Mouse (Mus musculus) heart, postnatal 14 days (tissue): Measurements from ENCODE around the gene Mfap3. TPM values are rescaled to one million over a fixed set of nuclear protein-coding genes. Genes with fewer than 3 reads are reported as not detected.

Experiments used
- DNase-seq, 2 experiments: peaks; one replicate each; pipeline ENCODE4 v3.0.0; 2021 to 2022
- intact Hi-C: fragments of 180-260 bp; cut with DNase I; formaldehyde crosslinking; loops from one replicate; pipeline ENCODE4 v1.15.1; 2025
- long read RNA-seq, 2 experiments: library from polyadenylated mRNA; stranded (forward); transcript quantifications; one replicate each; pipeline ENCODE4 v2.0.0; 2021
- total RNA-seq, 2 experiments: library from RNA; stranded (reverse); gene quantifications; 2 replicates each; pipeline ENCODE4 v1.2.3; 2021

Mfap3 gene
- 10 to 100 TPM; 17.6 to 18.7 TPM for total RNA-seq
- long read RNA-seq, experiment 1, full-length matches to known transcripts = 9 of 11 reads
- long read RNA-seq, experiment 1, partial matches to known transcripts = 1 of 11 reads
- long read RNA-seq, experiment 1, other reads (novel, unspliced or antisense) = 1 of 11 reads
- long read RNA-seq, experiment 2, full-length matches to known transcripts = 11 of 13 reads
- long read RNA-seq, experiment 2, partial matches to known transcripts = 0 of 13 reads
- long read RNA-seq, experiment 2, other reads (novel, unspliced or antisense) = 2 of 13 reads

DNA sequence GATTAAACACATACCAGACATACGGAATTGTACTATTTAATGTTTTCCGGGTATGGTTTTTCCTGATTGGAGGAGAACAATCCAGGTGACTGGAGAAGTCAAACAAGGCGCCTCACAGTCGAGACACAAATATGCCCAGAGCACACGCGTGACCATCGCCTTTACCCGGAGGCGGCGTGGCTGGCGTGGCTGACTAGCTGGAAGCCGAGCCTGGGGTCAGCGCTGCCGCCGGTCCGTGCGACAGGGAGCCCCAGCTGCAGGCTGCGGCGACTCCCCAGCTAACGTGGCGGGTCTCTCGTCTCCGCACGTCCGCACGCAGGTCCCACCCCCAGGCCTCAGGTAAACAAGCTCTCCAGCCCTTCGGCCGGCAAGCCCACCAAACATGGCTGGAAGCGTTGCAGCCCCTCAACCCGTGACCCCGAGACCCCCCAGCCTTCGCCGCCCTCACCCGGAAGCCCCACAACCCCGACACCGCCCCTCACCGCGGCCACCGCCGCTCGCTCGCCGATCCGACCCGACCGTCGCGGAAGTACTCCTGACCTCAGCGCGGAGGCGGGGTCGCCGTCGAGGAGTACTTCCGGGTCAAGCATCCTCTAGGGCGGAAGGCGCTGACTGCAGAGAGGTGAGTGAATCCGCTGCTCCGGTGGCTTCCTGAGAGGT lies at the start of gene Mfap3, which contains the start of gene Fam114a2:
Gene Mfap3 (plus strand): TSS at position 574 of the 660 bp plus-strand sequence.
Gene Fam114a2 (minus strand): TSS at position 527 of the 660 bp plus-strand sequence.
- intact Hi-C loops = no loop called here
- peak; percentile 93 to 96 for DNase-seq

DNA sequence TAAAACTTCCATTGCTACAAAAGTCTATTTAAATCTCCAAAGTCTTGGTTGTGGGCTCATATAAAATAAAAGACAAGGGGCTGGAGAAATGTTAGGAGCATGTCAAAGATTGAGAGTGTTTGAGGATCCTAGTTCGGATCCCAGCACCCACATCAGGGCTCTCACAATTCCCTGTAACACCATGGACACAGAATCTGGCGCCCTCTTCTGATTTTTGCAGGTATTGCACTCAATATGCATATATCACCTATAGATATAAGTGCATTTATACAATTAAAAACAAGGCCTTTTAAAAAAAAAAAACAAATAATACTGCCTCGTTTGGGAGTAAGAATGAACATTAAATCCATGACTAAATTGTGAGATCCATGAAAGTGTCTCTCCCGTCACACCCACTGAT lies 49.8 kb upstream of the Mfap3 start:
- no peak for DNase-seq
- intact Hi-C loops = loop anchor here (2.0 to 5.0 kb wide), 3 partner anchors 156 to 1308 kb away; no protein-coding TSS in a partner anchor

DNA sequence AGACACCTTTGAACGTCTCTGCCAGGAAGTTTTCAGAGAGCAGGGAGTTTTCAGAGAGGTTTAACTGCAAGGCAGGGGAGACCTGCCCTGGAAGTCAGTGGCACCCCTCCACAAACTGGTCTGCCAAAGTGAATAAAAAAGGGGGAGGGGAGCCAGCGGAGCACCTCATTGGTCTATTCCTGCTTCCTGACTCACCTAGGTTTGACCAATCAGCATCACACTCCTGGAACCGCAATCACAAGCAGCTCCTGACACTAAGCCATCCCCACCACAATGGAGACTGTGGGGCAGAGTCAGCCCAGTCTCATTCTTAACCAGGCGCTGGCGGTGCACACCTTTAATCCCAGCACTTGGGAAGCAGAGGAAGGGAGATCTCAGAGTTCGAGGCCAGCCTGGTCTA lies 48.4 kb upstream of the Mfap3 start:
- DNase-seq = no peak
- intact Hi-C loops = no loop called here

DNA sequence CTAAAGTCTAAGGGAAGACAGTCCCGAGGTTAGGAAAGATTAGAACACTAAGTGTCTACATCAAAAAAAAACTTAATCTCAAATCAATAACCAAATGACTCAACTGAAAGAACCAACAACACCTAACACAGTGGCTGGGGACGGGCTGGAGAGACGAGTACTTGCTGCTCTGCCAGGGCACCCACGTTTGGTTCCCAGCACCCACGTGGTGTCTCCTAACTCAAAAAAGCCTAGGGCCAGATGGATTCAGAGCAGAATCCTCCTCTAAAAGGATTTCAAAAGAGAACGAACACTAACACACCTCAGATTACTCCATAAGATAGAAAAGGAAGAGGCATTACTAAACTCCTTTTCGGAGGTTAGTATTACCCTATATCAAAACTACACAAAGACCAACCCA lies 47.5 kb upstream of the Mfap3 start:
- DNase-seq = no peak
- intact Hi-C loops = no loop called here

DNA sequence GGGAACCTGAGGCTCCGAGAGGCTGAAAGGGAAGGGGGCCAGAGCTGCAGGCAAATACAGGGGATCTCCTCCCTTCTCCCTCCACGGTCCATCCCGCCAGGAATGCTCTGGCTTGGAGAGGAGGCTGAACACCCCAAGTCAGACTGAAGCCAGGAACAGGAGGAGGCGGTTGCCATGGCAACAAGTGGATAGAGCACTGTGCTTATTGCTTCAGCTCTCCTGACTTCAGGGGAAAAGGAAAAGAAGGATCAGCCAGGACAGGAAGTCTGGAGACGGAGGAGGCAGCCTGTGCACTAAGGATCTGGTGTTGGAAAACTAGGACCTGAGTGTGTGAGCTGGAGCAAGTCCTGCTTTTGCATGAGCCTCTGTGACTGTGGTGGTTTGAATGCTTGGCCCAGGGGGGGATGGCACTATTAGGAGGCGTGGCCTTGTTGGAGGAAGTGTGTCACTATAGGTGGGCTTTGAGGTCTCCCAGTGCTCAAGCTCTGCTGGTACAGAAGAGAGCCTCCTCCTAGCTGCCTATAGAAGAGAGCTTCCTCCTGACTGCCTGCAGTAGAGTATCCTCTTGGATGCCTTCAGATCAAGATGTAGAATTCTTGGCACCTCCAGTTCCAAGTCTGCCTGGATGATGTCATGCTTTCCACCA lies 44.0 kb upstream of the Mfap3 start:
- intact Hi-C loops = no loop called here
- no peak for DNase-seq

DNA sequence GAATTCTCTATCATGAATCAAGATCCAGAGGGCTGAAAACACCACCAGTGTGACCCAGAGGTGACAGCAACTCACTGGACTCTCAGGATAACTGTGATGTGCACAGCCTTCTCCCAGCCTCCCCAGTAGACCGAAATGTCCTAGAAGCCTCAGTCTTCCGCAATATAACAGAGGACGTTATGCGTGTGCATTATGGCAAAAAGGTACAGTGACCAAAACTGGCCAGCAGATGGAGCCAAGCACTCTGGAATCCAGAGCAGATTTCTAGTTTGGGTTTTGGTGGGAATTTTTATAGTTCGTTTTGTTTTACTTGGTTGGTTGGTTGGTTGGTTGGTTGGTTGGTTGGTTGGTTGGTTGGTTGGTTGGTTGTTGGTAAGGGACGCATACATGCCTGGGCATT lies 43.3 kb upstream of the Mfap3 start:
- intact Hi-C loops = loop anchor here (1.0 to 5.0 kb wide), 2 partner anchors 303 to 457 kb away; no protein-coding TSS in a partner anchor
- DNase-seq = peak; percentile 29 to 47

DNA sequence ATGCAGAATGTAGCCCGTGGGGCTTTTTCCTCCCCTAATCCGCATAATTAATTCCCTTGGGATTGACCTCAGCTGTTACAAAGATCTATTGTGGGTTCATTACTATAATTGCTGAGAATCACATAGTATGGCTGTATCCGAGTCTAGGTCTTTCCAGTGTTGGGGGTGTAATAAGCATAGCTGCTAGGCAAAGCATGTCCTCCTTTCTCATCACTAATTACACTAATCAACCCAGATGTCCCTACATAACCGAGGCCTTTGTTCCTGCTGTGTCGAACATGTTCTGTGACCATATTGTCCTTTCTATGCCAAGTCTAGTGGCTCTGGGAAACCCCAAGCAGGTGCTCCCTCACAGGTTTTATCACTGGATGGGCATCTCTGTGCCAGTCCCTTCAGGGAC lies 40.4 kb upstream of the Mfap3 start:
- intact Hi-C loops = loop anchor here (5.0 kb wide), 1 partner anchor 454 kb away; no protein-coding TSS in a partner anchor
- DNase-seq = no peak

DNA sequence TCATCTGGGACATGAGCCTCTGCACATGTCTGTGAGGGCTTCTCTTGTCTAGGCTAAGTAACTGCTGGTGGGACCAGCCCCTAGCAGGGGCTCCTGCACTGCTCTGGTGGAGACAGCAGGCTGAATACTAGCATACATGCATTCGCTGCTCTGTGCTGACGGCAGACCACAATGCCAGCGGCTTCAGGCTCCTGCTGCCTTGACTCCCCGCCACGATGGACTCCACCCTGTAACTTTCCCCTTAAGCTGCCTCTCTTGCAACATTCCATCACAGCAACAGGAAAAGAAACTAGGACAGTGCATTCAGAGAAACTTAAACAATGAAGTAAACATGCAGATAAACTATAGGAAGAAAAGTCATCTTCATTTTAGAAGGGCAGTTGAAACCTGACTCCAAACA lies 30.0 kb upstream of the Mfap3 start:
- intact Hi-C loops = no loop called here
- no peak for DNase-seq

DNA sequence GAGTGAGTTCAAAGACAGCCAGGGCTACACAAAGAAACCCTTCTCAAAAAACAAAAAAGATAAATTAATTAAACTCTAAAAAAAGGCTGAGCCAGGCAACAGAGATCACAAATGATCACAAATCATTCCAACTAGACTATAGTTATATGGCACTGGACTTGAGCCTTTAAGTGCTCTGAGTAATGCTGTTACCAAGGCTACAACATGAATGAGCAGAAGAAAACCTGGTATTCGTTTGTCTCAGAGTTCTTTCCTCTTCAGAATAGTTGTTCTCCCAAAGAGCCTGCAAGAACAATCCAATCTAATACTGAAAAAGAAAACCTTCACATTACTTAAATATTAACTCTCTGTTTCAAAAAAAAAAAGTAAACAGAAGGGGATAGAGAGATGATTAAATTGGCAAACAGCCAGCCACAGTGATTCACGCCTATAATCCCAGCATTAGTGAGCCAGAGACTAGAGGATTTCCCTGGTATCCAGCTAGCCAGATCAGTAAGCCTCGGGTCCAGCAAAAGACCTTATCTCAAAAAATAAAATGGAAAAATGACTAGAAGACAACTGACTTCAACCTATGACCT lies 21.9 kb upstream of the Mfap3 start:
- intact Hi-C loops = no loop called here
- DNase-seq = no peak

DNA sequence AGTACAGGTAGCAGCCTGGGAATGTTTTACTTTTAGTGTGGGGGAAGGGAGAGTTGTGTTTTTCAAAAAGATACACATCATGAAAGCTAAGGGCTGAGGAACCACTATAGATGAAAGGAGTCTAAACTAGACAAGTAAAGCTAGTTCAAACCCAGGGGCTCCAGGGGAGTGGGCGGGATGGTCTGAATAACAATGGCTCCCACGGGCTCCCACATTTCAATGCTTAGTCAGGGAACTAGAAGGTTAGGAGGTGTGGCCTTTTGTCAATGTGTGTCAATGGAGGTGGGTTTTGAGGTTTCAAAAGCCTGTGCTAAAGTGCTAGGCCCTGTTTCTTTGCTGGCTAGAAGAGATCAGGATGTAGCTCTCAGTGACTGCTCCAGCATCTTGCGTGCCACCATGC lies 20.8 kb upstream of the Mfap3 start:
- no peak for DNase-seq
- intact Hi-C loops = no loop called here

DNA sequence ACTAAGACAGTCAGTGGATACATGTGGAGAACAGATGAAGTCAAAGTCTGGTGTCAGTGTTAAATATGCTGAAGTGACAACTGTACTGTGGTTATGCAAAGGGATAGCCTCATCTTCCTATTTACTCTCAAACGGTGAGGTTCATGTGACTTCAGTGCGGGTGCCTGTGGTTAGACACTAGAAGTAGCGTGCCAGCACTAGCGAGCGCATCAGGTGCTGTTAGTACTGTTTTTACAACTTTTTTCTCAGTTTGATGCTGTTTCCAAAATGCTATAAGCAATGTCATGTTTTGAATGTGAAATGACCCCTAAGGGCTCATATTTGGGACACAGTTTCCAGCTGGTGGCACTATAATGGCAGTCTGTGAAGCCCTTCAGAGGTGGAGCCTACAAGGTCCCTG lies 20.2 kb upstream of the Mfap3 start:
- intact Hi-C loops = no loop called here
- DNase-seq = no peak

DNA sequence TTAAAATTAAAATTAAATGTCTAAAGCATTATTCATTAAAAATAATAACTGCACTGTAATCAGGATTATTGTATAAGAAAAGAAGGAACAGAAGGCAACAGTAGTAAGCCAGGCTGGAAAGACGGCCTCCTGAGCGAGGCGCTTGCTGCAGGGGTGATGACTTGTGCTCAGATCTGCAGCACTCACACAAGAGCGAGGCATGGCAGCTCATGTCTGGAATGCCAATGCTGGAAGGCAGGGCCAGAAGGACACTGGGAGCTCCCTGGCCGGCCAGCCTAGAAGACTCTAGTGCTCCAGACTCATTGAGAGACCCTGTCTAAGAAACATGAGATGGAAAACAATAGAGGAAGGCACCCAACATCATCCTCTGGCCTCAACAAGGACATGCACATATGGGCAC lies 15.3 kb upstream of the Mfap3 start:
- intact Hi-C loops = no loop called here
- DNase-seq = no peak

DNA sequence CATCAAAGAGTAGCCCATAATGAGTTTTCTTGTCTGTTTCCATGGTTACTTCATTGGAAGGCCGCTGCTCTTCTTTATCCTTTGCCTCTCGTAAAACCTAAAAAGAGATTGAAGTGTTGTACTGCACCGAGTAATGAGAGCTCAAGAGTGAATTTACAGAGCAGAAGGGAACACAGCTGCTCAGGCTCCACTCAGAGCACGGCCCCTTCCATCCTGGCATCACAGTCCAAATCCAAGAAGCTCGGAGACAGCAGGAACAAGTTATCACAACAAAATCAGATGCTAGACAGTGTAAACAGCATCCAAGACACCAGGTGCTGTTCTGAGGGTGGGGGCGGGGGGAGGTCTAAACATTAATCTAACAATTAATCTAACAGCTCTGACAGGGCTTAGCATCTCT lies 11.6 kb upstream of the Mfap3 start:
- intact Hi-C loops = no loop called here
- DNase-seq = no peak

DNA sequence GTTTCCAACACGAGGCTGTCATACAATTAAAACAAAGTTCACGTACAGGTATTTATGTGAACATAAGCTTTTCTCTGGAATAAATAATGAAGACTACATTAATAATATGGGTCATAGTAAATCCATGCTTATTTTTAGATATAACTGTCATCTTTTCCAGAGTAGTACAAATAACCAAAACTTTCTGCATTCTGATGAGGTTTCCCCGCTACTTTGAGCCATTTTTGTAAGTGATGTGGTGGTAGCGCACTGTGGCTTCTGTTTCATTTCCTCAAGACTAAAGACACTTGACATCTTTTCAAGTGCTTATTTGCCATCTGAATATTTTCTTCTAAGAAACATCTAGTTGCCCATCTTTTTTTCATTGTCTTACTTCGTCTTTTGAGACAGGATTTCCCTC lies 3.2 kb upstream of the Mfap3 start:
- no peak for DNase-seq
- intact Hi-C loops = no loop called here

DNA sequence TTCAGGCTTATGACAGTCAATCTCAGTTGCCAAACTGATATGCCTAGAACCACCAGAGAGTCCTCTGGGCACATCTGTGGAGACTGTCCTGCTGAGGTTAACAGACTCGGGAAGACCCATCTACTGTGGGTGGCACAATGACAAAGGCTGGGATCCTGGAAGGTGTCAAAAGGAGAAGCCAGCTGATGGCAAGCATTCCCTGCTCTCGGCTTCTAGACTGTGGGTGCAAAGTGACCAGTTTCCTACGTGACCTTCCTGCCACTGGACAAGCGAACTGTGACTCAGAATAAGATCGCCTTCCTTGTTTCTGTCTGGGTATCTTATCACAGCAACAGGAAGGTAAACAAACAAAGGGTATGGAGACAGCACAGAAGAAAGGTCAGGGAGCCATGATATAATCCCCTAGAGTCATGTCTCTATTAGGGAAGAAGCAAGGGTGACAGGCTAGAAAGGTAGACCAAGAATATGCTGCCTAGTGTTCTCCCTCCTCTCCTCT lies 1.5 kb upstream of the Mfap3 start:
- intact Hi-C loops = no loop called here
- no peak for DNase-seq

DNA sequence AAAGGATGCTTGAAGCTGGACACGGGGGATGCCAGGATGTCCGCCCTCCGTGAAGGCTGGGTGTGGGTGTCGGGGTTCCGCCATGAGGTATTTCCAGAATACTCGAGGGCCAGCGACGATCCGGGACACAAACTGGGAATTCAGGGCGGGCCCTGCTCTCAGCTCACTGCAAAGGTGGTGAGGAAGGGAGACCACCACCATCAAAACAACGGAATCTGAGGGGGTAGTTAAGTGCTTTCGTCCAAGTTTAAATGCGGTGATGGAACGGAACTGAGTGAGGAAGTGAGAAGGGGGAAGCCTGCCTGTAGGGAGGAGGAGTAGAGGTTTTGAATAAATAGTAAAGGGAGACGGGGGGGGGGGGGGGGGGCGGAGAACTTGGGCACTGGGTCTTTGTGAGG lies 286 bp downstream of the Mfap3 start:
- intact Hi-C loops = no loop called here
- no peak for DNase-seq

DNA sequence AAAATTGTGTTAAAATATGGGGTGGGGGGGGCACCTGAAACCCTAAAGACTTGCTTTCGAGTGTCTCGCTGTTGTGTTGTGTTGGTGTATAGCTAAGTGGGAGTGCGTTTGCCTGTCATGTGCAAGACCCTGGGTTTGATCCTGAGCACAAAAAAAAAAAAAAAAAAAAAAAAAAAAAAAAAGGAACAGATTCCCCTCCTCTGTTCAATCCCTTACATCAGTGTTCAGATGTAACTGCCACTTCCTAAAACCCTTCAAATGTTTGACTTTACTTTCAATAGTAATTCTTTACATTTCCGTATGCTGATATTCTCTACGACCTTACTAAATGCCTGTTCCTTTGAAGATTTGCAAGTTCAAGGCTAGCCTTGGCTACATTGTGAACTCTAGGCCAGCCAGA lies 840 bp downstream of the Mfap3 start:
- DNase-seq = no peak
- intact Hi-C loops = no loop called here

DNA sequence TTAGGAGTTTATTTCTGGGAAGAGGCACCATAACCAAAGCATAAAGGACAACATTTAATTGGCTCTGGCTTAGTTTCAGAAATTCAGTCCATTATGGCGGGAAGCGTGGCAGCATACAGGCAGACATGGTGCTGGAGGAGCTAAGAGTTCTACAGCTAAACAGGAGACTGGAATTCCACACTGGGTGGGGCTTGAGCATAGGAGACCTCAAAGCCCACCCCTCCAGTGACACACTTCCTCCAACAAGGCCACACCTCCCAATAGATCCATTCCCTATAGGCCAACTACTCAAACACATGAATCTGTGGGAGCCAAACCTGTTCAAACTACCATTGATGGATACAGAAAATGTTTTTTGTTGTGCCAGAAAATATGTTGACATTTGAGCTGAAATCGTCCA lies 2.7 kb downstream of the Mfap3 start:
- no peak for DNase-seq
- intact Hi-C loops = no loop called here

DNA sequence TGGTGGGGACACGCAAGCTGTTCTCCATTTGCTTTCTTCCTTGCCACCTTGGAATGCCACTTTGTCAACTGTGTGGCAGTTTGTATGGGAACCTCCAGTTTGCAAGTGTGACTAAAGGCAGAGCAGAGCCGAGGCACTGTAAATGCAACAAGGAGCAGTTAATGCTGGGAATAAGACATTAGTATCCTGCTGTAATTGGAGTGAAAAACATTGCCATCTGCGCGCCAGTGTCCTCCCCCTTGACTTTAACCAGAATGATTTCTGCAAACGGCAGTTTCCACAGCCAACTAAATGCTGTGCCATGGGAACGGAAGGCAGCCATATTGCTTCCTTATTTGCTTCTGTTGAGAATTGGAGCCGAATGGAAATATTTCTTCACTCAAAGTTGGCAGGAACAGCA lies 3.6 kb downstream of the Mfap3 start:
- peak in 1 of 2 experiments; percentile 6 for DNase-seq

DNA sequence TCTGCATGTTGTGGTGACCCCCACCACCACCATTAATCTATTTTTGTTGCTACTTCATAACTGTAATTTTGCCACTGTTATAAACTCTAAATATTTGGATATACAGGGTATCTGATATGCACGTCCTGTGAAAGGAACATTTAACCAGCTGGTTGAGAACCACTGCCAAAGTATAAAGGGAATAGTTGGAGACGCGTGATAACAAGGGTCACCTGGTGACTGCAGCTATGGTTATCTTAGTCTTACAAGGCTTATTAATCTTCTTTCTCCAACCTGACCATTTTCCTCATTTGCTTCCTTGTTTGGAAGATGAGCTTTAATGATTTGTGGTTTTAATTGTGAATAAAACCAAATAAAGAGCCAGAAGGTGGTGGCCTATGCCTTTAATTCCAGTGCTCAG lies 5.0 kb downstream of the Mfap3 start:
- intact Hi-C loops = no loop called here
- DNase-seq = no peak

More for the DNA sequence above, 3.6 kb downstream of the Mfap3 start:
- intact Hi-C loops = no loop called here

DNA sequence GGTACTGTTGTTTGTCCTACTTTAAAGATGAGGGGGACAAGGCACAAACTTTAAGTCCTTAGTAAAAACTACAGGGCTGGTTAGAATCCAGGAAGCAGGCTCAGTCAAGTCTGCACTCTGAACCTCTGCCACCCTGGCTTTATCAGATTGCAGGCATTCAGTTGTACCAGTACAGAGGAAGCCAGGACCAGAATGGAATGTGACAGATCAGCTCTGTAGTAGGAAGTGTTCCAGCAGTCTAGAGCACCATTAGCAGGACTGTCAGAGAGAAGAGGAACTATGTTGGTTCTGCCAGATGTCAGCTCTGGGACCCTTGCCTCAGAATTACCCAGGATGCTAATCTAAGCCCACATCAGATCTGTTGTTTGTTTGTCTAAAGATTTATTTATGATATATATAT lies 6.1 kb downstream of the Mfap3 start:
- intact Hi-C loops = no loop called here

More for the DNA sequence above, 6.1 kb downstream of the Mfap3 start:
- DNase-seq = no peak
